ENCODE assay signal across 16 mouse cellular contexts in the genomic region with DNA sequence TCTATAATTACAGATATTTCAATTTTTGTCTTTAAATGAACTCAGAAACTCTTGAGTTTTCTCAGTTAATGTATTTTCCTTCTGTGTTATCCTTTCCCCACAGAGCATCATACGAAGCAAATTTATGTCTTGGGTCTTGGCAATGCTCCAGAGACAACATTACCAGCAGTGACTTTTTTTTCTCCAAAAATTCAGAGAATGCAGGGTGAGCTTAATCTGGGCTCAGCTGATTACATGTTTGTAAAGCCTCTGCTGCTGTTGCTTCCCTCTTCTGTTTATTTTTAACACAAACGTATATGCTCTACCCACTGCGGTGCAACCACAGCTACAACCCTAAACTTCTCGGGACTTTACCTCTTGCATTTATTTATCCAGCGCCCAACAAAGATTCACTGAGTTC. TPM values are rescaled to one million over a fixed set of nuclear protein-coding genes. Genes with fewer than 3 reads are reported as not detected.
"Had no signal": no experiment of that assay in that cellular context is flagged by ENCODE, and none has a peak within 500 bp of the region (broad histone marks: within the 10 kb centered on the region; RNA-seq: fewer than 3 reads in every experiment).

No protein-coding gene starts in this region.

- ATAC-seq: midbrain, embryonic 13.5 days had no signal

- DNase-seq: kidney, adult 8-10 months; kidney, postnatal 14 days; layer of hippocampus, adult 9-11 months; layer of hippocampus, postnatal 36 days; right cerebral cortex, adult 18-20 months had no signal

- H3K9me3 ChIP-seq: limb, embryonic 13.5 days; liver, embryonic 15.5 days; midbrain, embryonic 13.5 days had no signal

- H3K4me3 ChIP-seq: limb, embryonic 13.5 days; liver, embryonic 15.5 days; midbrain, embryonic 13.5 days had no signal

- H3K36me3 ChIP-seq: limb, embryonic 13.5 days; liver, embryonic 15.5 days; midbrain, embryonic 13.5 days had no signal

- H3K4me2 ChIP-seq: limb, embryonic 13.5 days; liver, embryonic 11.5 days; liver, embryonic 15.5 days; midbrain, embryonic 13.5 days had no signal

- H3K27ac ChIP-seq: limb, embryonic 13.5 days; liver, embryonic 15.5 days; midbrain, embryonic 13.5 days; stomach, postnatal 0 days had no signal

- H3K9ac ChIP-seq: limb, embryonic 13.5 days; liver, embryonic 15.5 days; midbrain, embryonic 13.5 days had no signal

- H3K27me3 ChIP-seq: liver, embryonic 15.5 days; midbrain, embryonic 13.5 days had no signal

- H3K4me1 ChIP-seq: liver, embryonic 15.5 days; midbrain, embryonic 13.5 days had no signal

RNA-seq across cellular contexts. Expression of gene Mbl2, which starts 48.4 kb away (rescaled TPM):
- total RNA-seq: layer of hippocampus, postnatal 36 days; left cerebral cortex, adult 8-10 months; left cerebral cortex, postnatal 25 days; megakaryocyte-erythroid progenitor cell, adult 5-6 weeks; midbrain, postnatal 0 days had no signal
- polyA plus RNA-seq: limb, embryonic 13.5 days; lung, embryonic 16.5 days; midbrain, embryonic 13.5 days; midbrain, postnatal 0 days; neural tube, embryonic 14.5 days had no signal
